Mouse (Mus musculus) forebrain, embryonic 14.5 days (tissue): ENCODE measurements around the gene Rdh9. TPM values are rescaled to one million over a fixed set of nuclear protein-coding genes. Genes with fewer than 3 reads are reported as not detected.
"Not testable (repeated sequence)": the region's sequence is repeated elsewhere in the genome, so short reads cannot be mapped to it uniquely, and the experiment has no call there.

ENCODE experiments used
- ATAC-seq: fragments of 200-750 bp; cut with Nextera tagmentation; 2 replicates; pipeline ENCODE4 v1.8.0; 2017; ENCODE audit warnings: mild to moderate bottlenecking, moderate library complexity
- DNase-seq: peaks from one replicate; pipeline ENCODE4 v3.0.0-alpha.2; 2015; ENCODE audit warnings: low spot score
- H3K27ac ChIP-seq: fragments of 300-500 bp; sonication (generic); 2 replicates; pipeline ENCODE4 v1.5.1; 2014; ENCODE audit warnings: low read depth, mild to moderate bottlenecking, control low read depth, low read length, moderate library complexity
- H3K27me3 ChIP-seq: fragments of 300-500 bp; sonication (generic); replicated peaks from 2 replicates; pipeline ENCODE4 v1.6.1; 2014; ENCODE audit warnings: low read length, control low read depth, mixed read lengths; ENCODE audit not compliant: control insufficient read depth, insufficient read depth
- H3K36me3 ChIP-seq: fragments of 300-500 bp; sonication (generic); 2 replicates; pipeline ENCODE4 v1.6.1; 2014; ENCODE audit warnings: low read length, control low read depth; ENCODE audit not compliant: control insufficient read depth, insufficient read depth
- H3K4me1 ChIP-seq: fragments of 300-500 bp; sonication (generic); 2 replicates; pipeline ENCODE4 v1.6.1; 2014; ENCODE audit warnings: antibody characterized with exemption, low read length, control low read depth; ENCODE audit not compliant: control insufficient read depth, insufficient read depth
- H3K4me2 ChIP-seq: fragments of 300-500 bp; sonication (generic); 2 replicates; pipeline ENCODE4 v1.6.1; 2014; ENCODE audit warnings: mild to moderate bottlenecking, control low read depth, low read length
- H3K4me3 ChIP-seq: fragments of 300-500 bp; sonication (generic); 2 replicates; pipeline ENCODE4 v1.5.1; 2014; ENCODE audit warnings: low read depth, low read length, control low read depth
- H3K9ac ChIP-seq: fragments of 300-500 bp; sonication (generic); 2 replicates; pipeline ENCODE4 v1.6.1; 2014; ENCODE audit warnings: mild to moderate bottlenecking, low read length, control low read depth, moderate library complexity
- H3K9me3 ChIP-seq: fragments of 300-500 bp; sonication (generic); replicated peaks from 2 replicates; pipeline ENCODE4 v1.6.1; 2016; ENCODE audit warnings: low read length, control low read depth, mixed read lengths; ENCODE audit not compliant: control insufficient read depth
- WGBS: fragments of 180-500 bp; shearing (Covaris S2); extraction: QIAGEN DNeasy Blood & Tissue Kit; methylation state at CpG from one replicate; pipeline ENCODE4 v1.1.7; 2014; 5-methylcytosine and 5-hydroxymethylcytosine counted together
- polyA plus RNA-seq: library from polyadenylated mRNA; unstranded; fragments of >200 nt; fragmentation: Nextera tagmentation; extraction: Ambion mirVana; gene quantifications from 2 replicates; pipeline ENCODE4 v1.2.1, GENCODE M21; 2014

Gene Rdh9
- polyA plus RNA-seq, 1 experiment from 2014 or later, result 0.08 TPM

GRCm38 (mm10) chr10:127821806-127822205, 45.6 kb downstream of the Rdh9 start:
- H3K4me2 ChIP-seq, H3K36me3 ChIP-seq, H3K4me3 ChIP-seq, DNase-seq, H3K9me3 ChIP-seq, H3K27ac ChIP-seq, H3K9ac ChIP-seq, H3K27me3 ChIP-seq, H3K4me1 ChIP-seq, ATAC-seq: not testable (repeated sequence)
- 93% methylated on average over 2 of the region's 2 CpGs for WGBS

GRCm38 (mm10) chr10:127825386-127825785, 49.2 kb downstream of the Rdh9 start:
- ATAC-seq, result no peak
- WGBS, result 78% methylated on average over 6 of the region's 6 CpGs
- H3K4me2 ChIP-seq, result no peak overlapping the region

GRCm38 (mm10) chr10:127829121-127829520, 52.9 kb downstream of the Rdh9 start:
- Histone ChIP-seq H3K27ac (no peak overlapping the region), H3K27me3 (no peaks in the 10 kb centered on the region), H3K9me3 (no peaks in the 10 kb centered on the region), H3K4me1 (no peaks in the 10 kb centered on the region), H3K9ac (no peak overlapping the region), H3K4me3 (no peak overlapping the region), H3K4me2 (no peak overlapping the region), H3K36me3 (no peaks in the 10 kb centered on the region)
- peak; percentile 43 for DNase-seq
- ATAC-seq, result no peak
- 48% methylated on average over 3 of the region's 3 CpGs for WGBS

More at GRCm38 (mm10) chr10:127825386-127825785, 49.2 kb downstream of the Rdh9 start:
- no peak overlapping the region for H3K9ac ChIP-seq
- H3K27me3 ChIP-seq, result no peaks in the 10 kb centered on the region
- H3K4me3 ChIP-seq, result no peak overlapping the region
- no peak overlapping the region for H3K27ac ChIP-seq
- no peaks in the 10 kb centered on the region for H3K36me3 ChIP-seq
- H3K9me3 ChIP-seq, result 0 out of 2 replicates have a peak, but pooled peaks cover 3% of the 10 kb centered on the region
- DNase-seq, result peak; percentile 3
- no peaks in the 10 kb centered on the region for H3K4me1 ChIP-seq

GRCm38 (mm10) chr10:127834186-127834585, 58.0 kb downstream of the Rdh9 start:
- H3K36me3 ChIP-seq, H3K4me1 ChIP-seq, H3K4me2 ChIP-seq, H3K27me3 ChIP-seq, H3K9me3 ChIP-seq, H3K9ac ChIP-seq, DNase-seq, H3K27ac ChIP-seq, ATAC-seq, H3K4me3 ChIP-seq: not testable (repeated sequence)
- 96% methylated on average over 1 of the region's 1 CpGs for WGBS

- no peak overlapping the region for H3K9ac ChIP-seq
- H3K4me2 ChIP-seq, result no peak overlapping the region
- H3K4me1 ChIP-seq, result no peaks in the 10 kb centered on the region
- no peak overlapping the region for H3K27ac ChIP-seq
- H3K4me3 ChIP-seq, result no peak overlapping the region
- DNase-seq (no peak), ATAC-seq (no peak)
- H3K27me3 ChIP-seq, result no peaks in the 10 kb centered on the region
- WGBS, result 87% methylated on average over 5 of the region's 5 CpGs
- no peaks in the 10 kb centered on the region for H3K36me3 ChIP-seq
- no peaks in the 10 kb centered on the region for H3K9me3 ChIP-seq
Observed at GRCm38 (mm10) chr10:127835292-127835691, 59.1 kb downstream of the Rdh9 start.

GRCm38 (mm10) chr10:127837793-127838192, 61.6 kb downstream of the Rdh9 start:
- H3K27me3 ChIP-seq, H3K4me2 ChIP-seq, H3K9me3 ChIP-seq, ATAC-seq, H3K36me3 ChIP-seq, H3K4me3 ChIP-seq, H3K9ac ChIP-seq, H3K27ac ChIP-seq, H3K4me1 ChIP-seq, DNase-seq: not testable (repeated sequence)
- 95% methylated on average over 5 of the region's 5 CpGs for WGBS

- WGBS, result 86% methylated on average over 2 of the region's 2 CpGs
- Histone ChIP-seq H3K27me3 (no peaks in the 10 kb centered on the region), H3K4me3 (no peak overlapping the region), H3K9me3 (no peaks in the 10 kb centered on the region), H3K36me3 (no peaks in the 10 kb centered on the region), H3K4me1 (no peaks in the 10 kb centered on the region), H3K4me2 (no peak overlapping the region), H3K9ac (no peak overlapping the region), H3K27ac (no peak overlapping the region)
- ATAC-seq, result no peak
- no peak for DNase-seq
Observed at GRCm38 (mm10) chr10:127838539-127838938, 62.4 kb downstream of the Rdh9 start.

- no peak for DNase-seq
- Histone ChIP-seq H3K9me3 (no peaks in the 10 kb centered on the region), H3K27ac (no peak overlapping the region), H3K9ac (no peak overlapping the region), H3K4me3 (no peak overlapping the region), H3K36me3 (no peaks in the 10 kb centered on the region), H3K27me3 (no peaks in the 10 kb centered on the region), H3K4me2 (no peak overlapping the region), H3K4me1 (no peaks in the 10 kb centered on the region)
- WGBS, result 68% methylated on average over 2 of the region's 2 CpGs
- ATAC-seq, result no peak
Observed at GRCm38 (mm10) chr10:127840776-127841175, 64.6 kb downstream of the Rdh9 start.
